Mouse (Mus musculus) megakaryocyte, embryonic 14.5 days (primary cell): ENCODE measurements around the gene Hcn3.

Experiments
- FLI1 ChIP-seq: IDR thresholded peaks from 2 replicates; pipeline ENCODE4 v1.6.1; 2012; ENCODE audit warnings: low read length, inconsistent platforms, mixed read lengths
- GATA1 ChIP-seq: IDR thresholded peaks from 3 replicates; pipeline ENCODE4 v1.6.1; 2012; ENCODE audit warnings: mixed read lengths, low read length, inconsistent platforms, borderline replicate concordance

DNA sequence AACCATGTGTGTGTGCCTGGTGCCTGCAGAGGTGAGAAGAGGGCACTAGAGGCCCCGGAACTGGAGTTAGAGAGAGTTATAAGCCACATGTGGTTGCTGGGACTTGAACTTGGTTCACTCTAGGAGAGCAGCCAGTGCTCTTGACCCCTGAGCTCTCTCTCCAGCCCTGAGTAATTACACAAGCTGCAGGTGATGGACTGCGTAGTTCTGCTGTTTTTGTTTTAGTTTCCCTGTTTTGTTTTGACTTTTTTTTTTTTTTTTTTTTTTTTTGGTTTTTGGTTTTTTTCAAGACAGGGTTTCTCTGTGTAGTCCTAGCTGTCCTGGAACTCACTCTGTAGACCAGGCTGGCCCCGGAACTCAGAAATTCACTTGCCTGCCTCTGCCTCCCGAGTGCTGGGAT, 1.8 kb upstream of the Hcn3 start:
- TF ChIP-seq GATA1 = no peak
- no peak for TF ChIP-seq FLI1
